Mouse (Mus musculus): Measurements from ENCODE around the gene Retreg1. TPM values are rescaled to one million over a fixed set of nuclear protein-coding genes. Genes with fewer than 3 reads are reported as not detected.
"Not testable (repeated sequence)": the region's sequence is repeated elsewhere in the genome, so short reads cannot be mapped to it uniquely, and the experiment has no call there.

Gene Retreg1
- polyA plus RNA-seq, 1 experiment from 2014 or later, result 10.1 TPM

GRCm38 (mm10) chr15:25959375-25959774 is 116.4 kb downstream of the Retreg1 start:
- Histone ChIP-seq H3K4me2 (ENCODE audit: low read depth, low read length) (no peak overlapping the region), H3K9me3 (replicated peaks; ENCODE audit: control insufficient read depth, low read length) (no peaks in the 10 kb centered on the region), H3K27ac (ENCODE audit: low read length) (no peak overlapping the region), H3K27me3 (ENCODE audit: control insufficient read depth, insufficient read depth, low read depth, low read length) (no peaks in the 10 kb centered on the region), H3K4me3 (ENCODE audit: low read depth, low read length) (no peak overlapping the region), H3K4me1 (ENCODE audit: control insufficient read depth, low read depth, low read length) (no peaks in the 10 kb centered on the region), H3K36me3 (ENCODE audit: control insufficient read depth, insufficient read depth) (no peaks in the 10 kb centered on the region), H3K9ac (ENCODE audit: low read depth, low read length) (no peak overlapping the region)
- WGBS (ENCODE audit: insufficient replicate concordance), result 30% methylated on average over 5 of the region's 5 CpGs
- 0 out of 2 replicates have a peak, but pooled peaks have one; percentile 45 for ATAC-seq (ENCODE audit: low read depth)

- Histone ChIP-seq H3K36me3 (ENCODE audit: control insufficient read depth, insufficient read depth) (no peaks in the 10 kb centered on the region), H3K27me3 (ENCODE audit: control insufficient read depth, insufficient read depth, low read depth, low read length) (no peaks in the 10 kb centered on the region), H3K4me2 (ENCODE audit: low read depth, low read length) (no peak overlapping the region), H3K9ac (ENCODE audit: low read depth, low read length) (no peak overlapping the region), H3K9me3 (replicated peaks; ENCODE audit: control insufficient read depth, low read length) (no peaks in the 10 kb centered on the region), H3K4me1 (ENCODE audit: control insufficient read depth, low read depth, low read length) (no peaks in the 10 kb centered on the region), H3K4me3 (ENCODE audit: low read depth, low read length) (no peak overlapping the region), H3K27ac (ENCODE audit: low read length) (no peak overlapping the region)
- ATAC-seq (ENCODE audit: low read depth), result no peak
- 64% methylated on average over 5 of the region's 5 CpGs for WGBS (ENCODE audit: insufficient replicate concordance)
Measured at GRCm38 (mm10) chr15:25960231-25960630, 117.3 kb downstream of the Retreg1 start.

GRCm38 (mm10) chr15:25966220-25966774 is 123.3 kb downstream of the Retreg1 start:
- Histone ChIP-seq H3K36me3 (ENCODE audit: control insufficient read depth, insufficient read depth) (no peaks in the 10 kb centered on the region; the same call in 1 of the 2 replicates), H3K27ac (ENCODE audit: low read length) (no peak overlapping the region)
- ATAC-seq (ENCODE audit: low read depth), result no peak

GRCm38 (mm10) chr15:25971596-25971995 is 128.6 kb downstream of the Retreg1 start:
- H3K27ac ChIP-seq (ENCODE audit: low read length), result no peak overlapping the region
- H3K27me3 ChIP-seq (ENCODE audit: control insufficient read depth, insufficient read depth, low read depth, low read length), result no peaks in the 10 kb centered on the region
- H3K4me3 ChIP-seq (ENCODE audit: low read depth, low read length), result no peak overlapping the region
- H3K4me1 ChIP-seq (ENCODE audit: control insufficient read depth, low read depth, low read length), result no peaks in the 10 kb centered on the region
- no peaks in the 10 kb centered on the region for H3K9me3 ChIP-seq (replicated peaks; ENCODE audit: control insufficient read depth, low read length)
- 64% methylated on average over 9 of the region's 9 CpGs for WGBS (ENCODE audit: insufficient replicate concordance)
- H3K36me3 ChIP-seq (ENCODE audit: control insufficient read depth, insufficient read depth), result no peaks in the 10 kb centered on the region; the same call in 1 of the 2 replicates
- no peak overlapping the region for H3K4me2 ChIP-seq (ENCODE audit: low read depth, low read length)
- H3K9ac ChIP-seq (ENCODE audit: low read depth, low read length), result no peak overlapping the region
- no peak for ATAC-seq (ENCODE audit: low read depth)

More at GRCm38 (mm10) chr15:25966220-25966774, 123.3 kb downstream of the Retreg1 start:
- H3K27me3 ChIP-seq (ENCODE audit: control insufficient read depth, insufficient read depth, low read depth, low read length), result no peaks in the 10 kb centered on the region
- H3K9me3 ChIP-seq (replicated peaks; ENCODE audit: control insufficient read depth, low read length), result no peaks in the 10 kb centered on the region
- 41% methylated on average over 6 of the region's 6 CpGs for WGBS (ENCODE audit: insufficient replicate concordance)
- H3K4me2 ChIP-seq (ENCODE audit: low read depth, low read length), result no peak overlapping the region
- H3K9ac ChIP-seq (ENCODE audit: low read depth, low read length), result no peak overlapping the region
- H3K4me3 ChIP-seq (ENCODE audit: low read depth, low read length), result no peak overlapping the region
- no peaks in the 10 kb centered on the region for H3K4me1 ChIP-seq (ENCODE audit: control insufficient read depth, low read depth, low read length)

GRCm38 (mm10) chr15:25972758-25973157 is 129.8 kb downstream of the Retreg1 start:
- ATAC-seq (ENCODE audit: low read depth), result no peak
- Histone ChIP-seq H3K36me3 (ENCODE audit: control insufficient read depth, insufficient read depth) (no peaks in the 10 kb centered on the region; the same call in 1 of the 2 replicates), H3K4me3 (ENCODE audit: low read depth, low read length) (no peak overlapping the region), H3K4me2 (ENCODE audit: low read depth, low read length) (no peak overlapping the region), H3K27ac (ENCODE audit: low read length) (no peak overlapping the region), H3K4me1 (ENCODE audit: control insufficient read depth, low read depth, low read length) (no peaks in the 10 kb centered on the region), H3K9ac (ENCODE audit: low read depth, low read length) (no peak overlapping the region), H3K27me3 (ENCODE audit: control insufficient read depth, insufficient read depth, low read depth, low read length) (no peaks in the 10 kb centered on the region), H3K9me3 (replicated peaks; ENCODE audit: control insufficient read depth, low read length) (no peaks in the 10 kb centered on the region)
- WGBS (ENCODE audit: insufficient replicate concordance), result 57% methylated on average over 5 of the region's 5 CpGs

GRCm38 (mm10) chr15:25974352-25974751 is 131.4 kb downstream of the Retreg1 start:
- Histone ChIP-seq H3K4me3 (ENCODE audit: low read depth, low read length) (no peak overlapping the region), H3K4me2 (ENCODE audit: low read depth, low read length) (no peak overlapping the region), H3K27ac (ENCODE audit: low read length) (no peak overlapping the region), H3K27me3 (ENCODE audit: control insufficient read depth, insufficient read depth, low read depth, low read length) (no peaks in the 10 kb centered on the region), H3K4me1 (ENCODE audit: control insufficient read depth, low read depth, low read length) (no peaks in the 10 kb centered on the region), H3K36me3 (ENCODE audit: control insufficient read depth, insufficient read depth) (no peaks in the 10 kb centered on the region; the same call in 1 of the 2 replicates), H3K9me3 (replicated peaks; ENCODE audit: control insufficient read depth, low read length) (no peaks in the 10 kb centered on the region), H3K9ac (ENCODE audit: low read depth, low read length) (no peak overlapping the region)
- peak; percentile 56 for ATAC-seq (ENCODE audit: low read depth)
- WGBS (ENCODE audit: insufficient replicate concordance), result 71% methylated on average over 4 of the region's 4 CpGs

GRCm38 (mm10) chr15:25975810-25976209 is 132.8 kb downstream of the Retreg1 start:
- Histone ChIP-seq H3K9me3 (replicated peaks; ENCODE audit: control insufficient read depth, low read length) (no peaks in the 10 kb centered on the region), H3K4me1 (ENCODE audit: control insufficient read depth, low read depth, low read length) (no peaks in the 10 kb centered on the region), H3K4me3 (ENCODE audit: low read depth, low read length) (no peak overlapping the region), H3K4me2 (ENCODE audit: low read depth, low read length) (no peak overlapping the region), H3K9ac (ENCODE audit: low read depth, low read length) (no peak overlapping the region), H3K27me3 (ENCODE audit: control insufficient read depth, insufficient read depth, low read depth, low read length) (no peaks in the 10 kb centered on the region), H3K27ac (ENCODE audit: low read length) (no peak overlapping the region), H3K36me3 (ENCODE audit: control insufficient read depth, insufficient read depth) (no peaks in the 10 kb centered on the region; the same call in 1 of the 2 replicates)
- no peak for ATAC-seq (ENCODE audit: low read depth)
- WGBS (ENCODE audit: insufficient replicate concordance), result 71% methylated on average over 6 of the region's 6 CpGs

- Histone ChIP-seq H3K4me1 (ENCODE audit: control insufficient read depth, low read depth, low read length) (peaks cover 17% of the 10 kb centered on the region), H3K9ac (ENCODE audit: low read depth, low read length) (peak overlapping the region; percentile 64), H3K27ac (ENCODE audit: low read length) (0 out of 2 replicates have a peak overlapping the region, but pooled peaks have one; percentile 44), H3K4me2 (ENCODE audit: low read depth, low read length) (peak overlapping the region; percentile 88), H3K4me3 (ENCODE audit: low read depth, low read length) (peak overlapping the region; percentile 97)
- H3K36me3 ChIP-seq (ENCODE audit: control insufficient read depth, insufficient read depth); H3K27me3 ChIP-seq (ENCODE audit: control insufficient read depth, insufficient read depth, low read depth, low read length); ATAC-seq (ENCODE audit: low read depth); H3K9me3 ChIP-seq (replicated peaks; ENCODE audit: control insufficient read depth, low read length): not testable (repeated sequence)
- 16% methylated on average over 6 of the region's 6 CpGs for WGBS (ENCODE audit: insufficient replicate concordance)
Measured at GRCm38 (mm10) chr15:25983614-25984013, 140.6 kb downstream of the Retreg1 start.

- Histone ChIP-seq H3K4me2 (ENCODE audit: low read depth, low read length) (peak within 1 kb of the TSS; percentile 88), H3K27me3 (ENCODE audit: control insufficient read depth, insufficient read depth, low read depth, low read length) (no peaks in the 10 kb centered on the region), H3K36me3 (ENCODE audit: control insufficient read depth, insufficient read depth) (peaks cover 7% of the 10 kb centered on the region), H3K4me3 (ENCODE audit: low read depth, low read length) (peak within 1 kb of the TSS; percentile 97), H3K27ac (ENCODE audit: low read length) (peak within 1 kb of the TSS; percentile 93), H3K9ac (ENCODE audit: low read depth, low read length) (peak within 1 kb of the TSS; percentile 93), H3K4me1 (ENCODE audit: control insufficient read depth, low read depth, low read length) (peaks cover 17% of the 10 kb centered on the region), H3K9me3 (replicated peaks; ENCODE audit: control insufficient read depth, low read length) (no peaks in the 10 kb centered on the region)
- ATAC-seq (ENCODE audit: low read depth), result peak; percentile 95
- WGBS (ENCODE audit: insufficient replicate concordance), result 0% methylated on average over 56 of the region's 57 CpGs
Measured at GRCm38 (mm10) chr15:25984067-25984733, 141.2 kb downstream of the Retreg1 start, which contains the start of gene Zfp622. Gene Zfp622, plus strand, starts transcription at chr15:25984366.

Data from liver, embryonic 16.5 days (tissue).